9 mouse cellular contexts compared by ENCODE assay signal in genomic region chr11:102963246-102963854, GRCm38 (mm10). TPM values are rescaled to one million over a fixed set of nuclear protein-coding genes. Genes with fewer than 3 reads are reported as not detected.
DNase-seq lines count a peak whose midpoint lies in the region; ATAC-seq and TF ChIP-seq lines count a peak whose summit lies in the region.
"Had no signal": no experiment of that assay in that cellular context is flagged by ENCODE, and none has a peak within 500 bp of the region (broad histone marks: within the 10 kb centered on the region; RNA-seq: fewer than 3 reads in every experiment).

No protein-coding gene starts in this region.

- no peak for TF ChIP-seq CTCF in gastrocnemius, adult 2 months (IDR thresholded peaks at IDR 0.05)

- peaks cover 54% of the 10 kb centered on the region for H3K27me3 ChIP-seq in heart, embryonic 15.5 days
- peaks cover 62% of the 10 kb centered on the region for H3K27me3 ChIP-seq in embryonic facial prominence, embryonic 10.5 days (replicated peaks; ENCODE audit: low read depth, poor library complexity, severe bottlenecking)
- peaks cover 14% of the 10 kb centered on the region; the same call in 1 of the 2 replicates for H3K27me3 ChIP-seq in hindbrain, embryonic 15.5 days
- no peaks in the 10 kb centered on the region for H3K27me3 ChIP-seq in midbrain, embryonic 15.5 days (replicated peaks)

- H3K4me3 ChIP-seq in heart, embryonic 15.5 days: peak overlapping the region; percentile 18; the same call in 1 of the 2 replicates
- peak overlapping the region; percentile 48 for H3K4me3 ChIP-seq in embryonic facial prominence, embryonic 10.5 days
- no peak overlapping the region for H3K4me3 ChIP-seq in hindbrain, embryonic 15.5 days
- H3K4me3 ChIP-seq in midbrain, embryonic 15.5 days: no peak overlapping the region
- H3K4me3 ChIP-seq in gastrocnemius, adult 2 months: no peak overlapping the region; the same call in 1 of the 2 replicates

- H3K9ac ChIP-seq in heart, embryonic 15.5 days: no peak overlapping the region
- H3K9ac ChIP-seq in hindbrain, embryonic 15.5 days: peak overlapping the region; percentile 5; the same call in 1 of the 2 replicates
- H3K9ac ChIP-seq in midbrain, embryonic 15.5 days: 0 out of 2 replicates have a peak overlapping the region, but pooled peaks have one; percentile 0

- 13% methylated on average over 16 of the region's 16 CpGs for WGBS in heart, embryonic 15.5 days
- WGBS in embryonic facial prominence, embryonic 10.5 days: 3% methylated on average over 16 of the region's 16 CpGs
- WGBS in hindbrain, embryonic 15.5 days: 5% methylated on average over 16 of the region's 16 CpGs
- WGBS in midbrain, embryonic 15.5 days: under 1% methylated on average over 16 of the region's 16 CpGs

- H3K4me1 ChIP-seq in heart, embryonic 15.5 days (replicated peaks): peaks cover 16% of the 10 kb centered on the region
- peaks cover 36% of the 10 kb centered on the region for H3K4me1 ChIP-seq in embryonic facial prominence, embryonic 10.5 days
- peaks cover 28% of the 10 kb centered on the region for H3K4me1 ChIP-seq in hindbrain, embryonic 15.5 days (replicated peaks)
- peaks cover 21% of the 10 kb centered on the region for H3K4me1 ChIP-seq in midbrain, embryonic 15.5 days

- no peak overlapping the region for H3K27ac ChIP-seq in heart, embryonic 15.5 days
- H3K27ac ChIP-seq in embryonic facial prominence, embryonic 10.5 days (replicated peaks): peak overlapping the region; percentile 87
- H3K27ac ChIP-seq in hindbrain, embryonic 15.5 days (replicated peaks): peak overlapping the region; percentile 78
- peak overlapping the region; percentile 53 for H3K27ac ChIP-seq in midbrain, embryonic 15.5 days
- H3K27ac ChIP-seq in gastrocnemius, adult 2 months: no peak overlapping the region

- DNase-seq in heart, postnatal 25 days (ENCODE audit: low spot score): no peak
- peak; percentile 56 for DNase-seq in embryonic facial prominence, embryonic 10.5 days (ENCODE audit: low spot score)
- no peak for DNase-seq in gastrocnemius, adult 2 months
- no peak for DNase-seq in left cerebral cortex, adult 18-20 months (ENCODE audit: low spot score in 2 of 2)
- DNase-seq in left cerebral cortex, postnatal 4 days: no peak
- DNase-seq: kidney, adult 18-20 months had no signal

- H3K4me2 ChIP-seq in heart, embryonic 15.5 days: peak overlapping the region; percentile 39
- H3K4me2 ChIP-seq in hindbrain, embryonic 15.5 days: peak overlapping the region; percentile 44
- peak overlapping the region; percentile 36 for H3K4me2 ChIP-seq in midbrain, embryonic 15.5 days

- no peaks in the 10 kb centered on the region for H3K9me3 ChIP-seq in heart, embryonic 15.5 days (replicated peaks)
- no peaks in the 10 kb centered on the region for H3K9me3 ChIP-seq in embryonic facial prominence, embryonic 10.5 days
- H3K9me3 ChIP-seq in hindbrain, embryonic 15.5 days: no peaks in the 10 kb centered on the region
- no peaks in the 10 kb centered on the region for H3K9me3 ChIP-seq in midbrain, embryonic 15.5 days

- no peak for ATAC-seq in heart, embryonic 15.5 days (replicated peaks; ENCODE audit: insufficient number of reproducible peaks, insufficient read depth, low FRiP score, low read depth)
- ATAC-seq in hindbrain, embryonic 15.5 days (ENCODE audit: low FRiP score, low read depth): peak; percentile 51
- peak; percentile 62 for ATAC-seq in midbrain, embryonic 15.5 days (replicated peaks)

- intact Hi-C loops in heart, postnatal 25 days (cut with DNase I): no loop called here
- intact Hi-C loops in gastrocnemius, adult 2 months (cut with DNase I): no loop called here
- intact Hi-C loops in left cerebral cortex, postnatal 4 days (cut with DNase I): no loop called here

- H3K36me3 ChIP-seq in heart, embryonic 15.5 days: no peaks in the 10 kb centered on the region
- H3K36me3 ChIP-seq in embryonic facial prominence, embryonic 10.5 days (replicated peaks): no peaks in the 10 kb centered on the region
- H3K36me3 ChIP-seq in hindbrain, embryonic 15.5 days: no peaks in the 10 kb centered on the region
- no peaks in the 10 kb centered on the region for H3K36me3 ChIP-seq in midbrain, embryonic 15.5 days (replicated peaks)

RNA-seq across cellular contexts. Expression of gene C1ql1, which starts 16.9 kb away (rescaled TPM):
- 0.47 and 0.61 TPM in 2 replicates for polyA plus RNA-seq in heart, embryonic 15.5 days (2015; fragmentation: Nextera tagmentation; extraction: Ambion mirVana)
- not detected for total RNA-seq in heart, postnatal 25 days (2021)
- polyA plus RNA-seq in embryonic facial prominence, embryonic 10.5 days (2016; fragmentation: Nextera tagmentation; extraction: Ambion mirVana): 1.5 and 2.7 TPM in 2 replicates
- polyA plus RNA-seq in hindbrain, embryonic 15.5 days (2015; fragmentation: Nextera tagmentation; extraction: Ambion mirVana): 9.8 and 11.1 TPM in 2 replicates
- polyA plus RNA-seq in midbrain, embryonic 15.5 days (2015; fragmentation: Nextera tagmentation; extraction: Ambion mirVana): 11.7 and 14.0 TPM in 2 replicates
- not detected for total RNA-seq in gastrocnemius, adult 2 months (2021)
- total RNA-seq in left cerebral cortex, adult 18-20 months (2021): 10 to 100 TPM; 12.3 to 15.7 TPM
- total RNA-seq in left cerebral cortex, postnatal 4 days (2021): 10 to 100 TPM; 10.9 to 12.7 TPM

RNA-seq across cellular contexts. Expression of gene Kif18b, which starts 38.4 kb away (rescaled TPM):
- polyA plus RNA-seq in heart, embryonic 15.5 days (2015; fragmentation: Nextera tagmentation; extraction: Ambion mirVana): 5.2 and 7.9 TPM in 2 replicates
- total RNA-seq in heart, postnatal 25 days (2021): under 1 TPM; 0.44 to 0.50 TPM
- 12.1 and 13.0 TPM in 2 replicates for polyA plus RNA-seq in embryonic facial prominence, embryonic 10.5 days (2016; fragmentation: Nextera tagmentation; extraction: Ambion mirVana)
- polyA plus RNA-seq in hindbrain, embryonic 15.5 days (2015; fragmentation: Nextera tagmentation; extraction: Ambion mirVana): 2.1 and 3.6 TPM in 2 replicates
- 1.8 and 2.4 TPM in 2 replicates for polyA plus RNA-seq in midbrain, embryonic 15.5 days (2015; fragmentation: Nextera tagmentation; extraction: Ambion mirVana)
- not detected for total RNA-seq in gastrocnemius, adult 2 months (2021)
- total RNA-seq in left cerebral cortex, adult 18-20 months (2021): under 1 TPM in 1 of 2 experiments, not detected in 1; 0.46 TPM
- total RNA-seq in left cerebral cortex, postnatal 4 days (2021): 1 to 10 TPM; 3.7 to 4.1 TPM

Comparison
In these comparisons a context has a peak if more than half of its experiments do, and no peak if none do; other contexts are left out.
1. H3K27ac ChIP-seq: peak in embryonic facial prominence, embryonic 10.5 days (single experiment), hindbrain, embryonic 15.5 days (single experiment) and midbrain, embryonic 15.5 days (single experiment); none in heart, embryonic 15.5 days (single experiment) and gastrocnemius, adult 2 months (single experiment).
2. H3K4me3 ChIP-seq: peak in heart, embryonic 15.5 days (single experiment) and embryonic facial prominence, embryonic 10.5 days (single experiment); none in hindbrain, embryonic 15.5 days (single experiment), midbrain, embryonic 15.5 days (single experiment) and gastrocnemius, adult 2 months (single experiment).
3. RNA of gene C1ql1, which starts 16.9 kb away (total RNA-seq): 12.3 to 15.7 TPM in left cerebral cortex, adult 18-20 months and 10.9 to 12.7 TPM in left cerebral cortex, postnatal 4 days; not detected in gastrocnemius, adult 2 months and not detected in heart, postnatal 25 days; every median in the first group is over 10 times any median in the second.
4. Peak in every context shown above with its lines, with median percentiles within 50 percentile points of each other: H3K4me2 ChIP-seq.